Mouse (Mus musculus): Measurements from ENCODE around the gene Tmem178. TPM values are rescaled to one million over a fixed set of nuclear protein-coding genes. Genes with fewer than 3 reads are reported as not detected.

Tmem178 gene
- 100 and 104 TPM in 2 replicates for polyA plus RNA-seq (2012; rRNA removed)

- H3K4me3 ChIP-seq (ENCODE audit: insufficient read depth, low read length) = peak within 1 kb of the TSS; percentile 95
- TF ChIP-seq CTCF (IDR thresholded peaks at IDR 0.05; ENCODE audit: extremely low read depth, insufficient read depth, low read length) (no peak), POLR2A (IDR thresholded peaks at IDR 0.05; ENCODE audit: extremely low read depth, insufficient read depth, low read length) (no peak)
- peak within 1 kb of the TSS; percentile 99 for H3K27ac ChIP-seq (ENCODE audit: insufficient read depth, low read length)
- peaks cover 6% of the 10 kb centered on the region for H3K4me1 ChIP-seq (ENCODE audit: control insufficient read depth, insufficient read depth, low read length)
Measured at GRCm38 (mm10) chr17:80944530-80945198, at the start of gene Tmem178. Gene Tmem178 (plus strand): TSS chr17:80944632.

- H3K27ac ChIP-seq (ENCODE audit: insufficient read depth, low read length) = no peak overlapping the region
- peaks cover 5% of the 10 kb centered on the region for H3K4me1 ChIP-seq (ENCODE audit: control insufficient read depth, insufficient read depth, low read length)
- H3K4me3 ChIP-seq (ENCODE audit: insufficient read depth, low read length) = no peak overlapping the region
- TF ChIP-seq POLR2A (IDR thresholded peaks at IDR 0.05; ENCODE audit: extremely low read depth, insufficient read depth, low read length) (no peak), CTCF (IDR thresholded peaks at IDR 0.05; ENCODE audit: extremely low read depth, insufficient read depth, low read length) (no peak)
Measured at GRCm38 (mm10) chr17:80896481-80896880, 48.0 kb upstream of the Tmem178 start.

GRCm38 (mm10) chr17:80897709-80898440, 46.6 kb upstream of the Tmem178 start:
- Histone ChIP-seq H3K4me1 (ENCODE audit: control insufficient read depth, insufficient read depth, low read length) (peaks cover 5% of the 10 kb centered on the region), H3K4me3 (ENCODE audit: insufficient read depth, low read length) (no peak overlapping the region), H3K27ac (ENCODE audit: insufficient read depth, low read length) (no peak overlapping the region)
- TF ChIP-seq POLR2A (IDR thresholded peaks at IDR 0.05; ENCODE audit: extremely low read depth, insufficient read depth, low read length) (no peak), CTCF (IDR thresholded peaks at IDR 0.05; ENCODE audit: extremely low read depth, insufficient read depth, low read length) (no peak)

- no peak for TF ChIP-seq POLR2A (IDR thresholded peaks at IDR 0.05; ENCODE audit: extremely low read depth, insufficient read depth, low read length)
- no peak for TF ChIP-seq CTCF (IDR thresholded peaks at IDR 0.05; ENCODE audit: extremely low read depth, insufficient read depth, low read length)
- no peak overlapping the region for H3K27ac ChIP-seq (ENCODE audit: insufficient read depth, low read length)
- no peak overlapping the region for H3K4me3 ChIP-seq (ENCODE audit: insufficient read depth, low read length)
Measured at GRCm38 (mm10) chr17:80899513-80900199, 44.8 kb upstream of the Tmem178 start.

GRCm38 (mm10) chr17:80900200-80900520, 44.3 kb upstream of the Tmem178 start:
- no peak for TF ChIP-seq CTCF (IDR thresholded peaks at IDR 0.05; ENCODE audit: extremely low read depth, insufficient read depth, low read length)
- TF ChIP-seq POLR2A (IDR thresholded peaks at IDR 0.05; ENCODE audit: extremely low read depth, insufficient read depth, low read length) = no peak
- Histone ChIP-seq H3K27ac (ENCODE audit: insufficient read depth, low read length) (no peak overlapping the region), H3K4me1 (ENCODE audit: control insufficient read depth, insufficient read depth, low read length) (peaks cover 5% of the 10 kb centered on the region), H3K4me3 (ENCODE audit: insufficient read depth, low read length) (no peak overlapping the region)

More at GRCm38 (mm10) chr17:80899513-80900199, 44.8 kb upstream of the Tmem178 start:
- peaks cover 5% of the 10 kb centered on the region for H3K4me1 ChIP-seq (ENCODE audit: control insufficient read depth, insufficient read depth, low read length)

- no peak overlapping the region for H3K4me3 ChIP-seq (ENCODE audit: insufficient read depth, low read length)
- H3K27ac ChIP-seq (ENCODE audit: insufficient read depth, low read length) = no peak overlapping the region
- no peak for TF ChIP-seq CTCF (IDR thresholded peaks at IDR 0.05; ENCODE audit: extremely low read depth, insufficient read depth, low read length)
- TF ChIP-seq POLR2A (IDR thresholded peaks at IDR 0.05; ENCODE audit: extremely low read depth, insufficient read depth, low read length) = no peak
- H3K4me1 ChIP-seq (ENCODE audit: control insufficient read depth, insufficient read depth, low read length) = peaks cover 5% of the 10 kb centered on the region
Measured at GRCm38 (mm10) chr17:80901885-80902284, 42.5 kb upstream of the Tmem178 start.

GRCm38 (mm10) chr17:80903121-80903875, 41.1 kb upstream of the Tmem178 start:
- H3K4me3 ChIP-seq (ENCODE audit: insufficient read depth, low read length) = no peak overlapping the region
- H3K4me1 ChIP-seq (ENCODE audit: control insufficient read depth, insufficient read depth, low read length) = peaks cover 5% of the 10 kb centered on the region
- TF ChIP-seq POLR2A (IDR thresholded peaks at IDR 0.05; ENCODE audit: extremely low read depth, insufficient read depth, low read length) (no peak), CTCF (IDR thresholded peaks at IDR 0.05; ENCODE audit: extremely low read depth, insufficient read depth, low read length) (no peak)
- no peak overlapping the region for H3K27ac ChIP-seq (ENCODE audit: insufficient read depth, low read length)

GRCm38 (mm10) chr17:80904061-80904460, 40.4 kb upstream of the Tmem178 start:
- TF ChIP-seq POLR2A (IDR thresholded peaks at IDR 0.05; ENCODE audit: extremely low read depth, insufficient read depth, low read length) = no peak
- no peak for TF ChIP-seq CTCF (IDR thresholded peaks at IDR 0.05; ENCODE audit: extremely low read depth, insufficient read depth, low read length)
- Histone ChIP-seq H3K4me1 (ENCODE audit: control insufficient read depth, insufficient read depth, low read length) (peaks cover 5% of the 10 kb centered on the region), H3K27ac (ENCODE audit: insufficient read depth, low read length) (no peak overlapping the region), H3K4me3 (ENCODE audit: insufficient read depth, low read length) (no peak overlapping the region)

- TF ChIP-seq POLR2A (IDR thresholded peaks at IDR 0.05; ENCODE audit: extremely low read depth, insufficient read depth, low read length) = no peak
- TF ChIP-seq CTCF (IDR thresholded peaks at IDR 0.05; ENCODE audit: extremely low read depth, insufficient read depth, low read length) = no peak
- H3K27ac ChIP-seq (ENCODE audit: insufficient read depth, low read length) = no peak overlapping the region
- H3K4me3 ChIP-seq (ENCODE audit: insufficient read depth, low read length) = no peak overlapping the region
- no peaks in the 10 kb centered on the region for H3K4me1 ChIP-seq (ENCODE audit: control insufficient read depth, insufficient read depth, low read length)
Measured at GRCm38 (mm10) chr17:80915666-80916065, 28.8 kb upstream of the Tmem178 start.
